Mouse (Mus musculus): ENCODE results near the gene Rrp12. TPM values are rescaled to one million over a fixed set of nuclear protein-coding genes. Genes with fewer than 3 reads are reported as not detected.
A peak's percentile ranks its signal among the peaks of the same experiment; 100 is the strongest.

Gene Rrp12
- polyA plus RNA-seq, 1 experiment from 2014 or later = 19.6 TPM

DNA sequence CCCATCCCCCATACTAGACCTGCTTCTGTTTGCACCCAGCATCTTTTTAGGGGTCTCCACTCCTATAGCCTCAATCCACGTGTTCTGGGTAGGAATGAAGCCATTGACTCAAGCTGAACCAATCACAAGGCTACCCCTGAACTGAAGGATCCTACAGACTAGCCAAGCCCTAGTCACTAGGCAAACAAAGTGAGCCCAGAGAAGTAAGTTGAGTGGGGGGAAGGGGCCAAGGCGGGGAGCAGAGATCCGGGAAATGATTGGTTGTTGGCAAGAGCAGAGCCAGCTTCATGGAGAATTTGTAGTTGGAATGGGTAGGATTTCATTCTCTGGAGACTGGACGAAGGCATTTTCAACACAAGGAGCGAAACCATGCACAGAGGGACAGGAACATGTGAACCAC is 79.1 kb downstream of the Rrp12 start:
- Histone ChIP-seq H3K4me3 (no peak overlapping the region), H3K9ac (no peak overlapping the region), H3K27me3 (0 out of 2 replicates have a peak, but pooled peaks cover 5% of the 10 kb centered on the region), H3K27ac (peak overlapping the region; percentile 33; the same call in 1 of the 2 replicates), H3K4me1 (peaks cover 14% of the 10 kb centered on the region; the same call in 1 of the 2 replicates), H3K9me3 (0 out of 2 replicates have a peak, but pooled peaks cover 2% of the 10 kb centered on the region), H3K4me2 (replicated peaks) (peak overlapping the region; percentile 11; the same call in 1 of the 2 replicates), H3K36me3 (no peaks in the 10 kb centered on the region)
- whole genome bisulfite sequencing = 44% methylated on average over 5 of the region's 5 CpGs
- ATAC-seq (ENCODE audit: low FRiP score, low read depth) = peak; percentile 82

DNA sequence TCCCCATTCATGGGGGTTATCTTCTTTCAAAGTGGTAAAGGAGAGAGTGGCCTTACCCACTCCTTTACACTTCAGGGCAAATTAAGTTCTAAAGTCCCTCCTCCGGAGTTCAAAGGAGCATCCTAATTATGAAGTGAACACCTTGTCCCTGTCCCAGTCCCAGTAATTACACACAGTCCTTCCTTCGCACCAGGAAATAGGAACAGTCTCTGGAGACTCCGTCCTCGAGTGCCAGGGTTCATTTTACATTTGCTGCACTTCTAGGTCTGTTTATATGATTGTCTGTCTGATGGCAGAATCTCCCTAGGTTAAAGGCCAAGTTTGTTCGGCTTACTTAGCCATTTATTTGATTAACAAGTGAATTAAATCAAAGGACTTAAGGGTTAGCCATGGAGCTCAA is 79.6 kb downstream of the Rrp12 start:
- H3K36me3 ChIP-seq = no peaks in the 10 kb centered on the region
- H3K27ac ChIP-seq = no peak overlapping the region
- no peak for ATAC-seq (ENCODE audit: low FRiP score, low read depth)
- no peak overlapping the region for H3K4me3 ChIP-seq
- H3K9me3 ChIP-seq = 0 out of 2 replicates have a peak, but pooled peaks cover 2% of the 10 kb centered on the region
- H3K27me3 ChIP-seq = 0 out of 2 replicates have a peak, but pooled peaks cover 4% of the 10 kb centered on the region
- WGBS = 48% methylated on average over 5 of the region's 5 CpGs
- no peak overlapping the region for H3K4me2 ChIP-seq (replicated peaks)
- H3K9ac ChIP-seq = no peak overlapping the region
- H3K4me1 ChIP-seq = peaks cover 12% of the 10 kb centered on the region; the same call in 1 of the 2 replicates

DNA sequence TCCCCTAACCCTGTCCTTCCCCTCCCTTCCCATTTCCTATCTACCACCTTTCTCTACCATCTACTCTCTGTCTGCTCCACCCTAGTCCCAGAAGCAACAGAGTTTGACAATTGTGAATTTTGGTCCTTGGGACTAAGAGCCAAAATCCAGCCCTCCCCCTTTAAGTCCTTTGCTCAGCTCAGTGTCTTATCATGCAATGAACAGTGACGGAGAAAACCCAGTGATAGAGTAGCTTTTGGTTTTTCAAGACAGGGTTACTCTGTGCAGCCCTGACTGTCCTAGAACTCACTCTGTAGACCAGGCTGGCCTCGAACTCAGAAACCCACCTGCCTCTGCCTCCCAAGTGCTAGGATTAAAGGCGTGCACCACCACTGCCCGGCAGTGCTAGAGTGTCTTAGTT is 82.6 kb downstream of the Rrp12 start:
- Histone ChIP-seq H3K4me1 (peaks cover 10% of the 10 kb centered on the region; the same call in 1 of the 2 replicates), H3K36me3 (no peaks in the 10 kb centered on the region), H3K4me2 (replicated peaks) (no peak overlapping the region), H3K27ac (no peak overlapping the region), H3K9ac (no peak overlapping the region), H3K4me3 (no peak overlapping the region), H3K27me3 (no peaks in the 10 kb centered on the region), H3K9me3 (0 out of 2 replicates have a peak, but pooled peaks cover 2% of the 10 kb centered on the region)
- no peak for ATAC-seq (ENCODE audit: low FRiP score, low read depth)
- WGBS = 86% methylated on average over 4 of the region's 4 CpGs

Other genes with a start within 250 kb of the Rrp12 start
- gene Slit1, start 152.5 kb downstream of the Rrp12 start, polyA plus RNA-seq (2015; fragmentation: Nextera tagmentation; extraction: Ambion mirVana) = 0.29 and 0.32 TPM in 2 replicates
- gene Arhgap19, start 94.1 kb downstream of the Rrp12 start, polyA plus RNA-seq (2015; fragmentation: Nextera tagmentation; extraction: Ambion mirVana) = 21.6 and 23.1 TPM in 2 replicates
- gene Frat1, start 66.2 kb downstream of the Rrp12 start, polyA plus RNA-seq (2015; fragmentation: Nextera tagmentation; extraction: Ambion mirVana) = 6.0 and 6.1 TPM in 2 replicates
- gene Frat2, start 48.0 kb downstream of the Rrp12 start, polyA plus RNA-seq (2015; fragmentation: Nextera tagmentation; extraction: Ambion mirVana) = 2.8 and 3.1 TPM in 2 replicates
- gene Pgam1, start 15.8 kb upstream of the Rrp12 start, polyA plus RNA-seq (2015; fragmentation: Nextera tagmentation; extraction: Ambion mirVana) = 559 and 595 TPM in 2 replicates
- 82.5 and 86.4 TPM in 2 replicates for gene Exosc1, start 37.2 kb upstream of the Rrp12 start, polyA plus RNA-seq (2015; fragmentation: Nextera tagmentation; extraction: Ambion mirVana)
- 98.7 and 99.3 TPM in 2 replicates for gene Zdhhc16, start 37.3 kb upstream of the Rrp12 start, polyA plus RNA-seq (2015; fragmentation: Nextera tagmentation; extraction: Ambion mirVana)
- gene Mms19, start 85.0 kb upstream of the Rrp12 start, polyA plus RNA-seq (2015; fragmentation: Nextera tagmentation; extraction: Ambion mirVana) = 40.1 and 43.9 TPM in 2 replicates
- gene Ubtd1, start 85.6 kb upstream of the Rrp12 start, polyA plus RNA-seq (2015; fragmentation: Nextera tagmentation; extraction: Ambion mirVana) = 23.4 and 23.8 TPM in 2 replicates
- 0.22 and 0.57 TPM in 2 replicates for gene Ankrd2, start 139.8 kb upstream of the Rrp12 start, polyA plus RNA-seq (2015; fragmentation: Nextera tagmentation; extraction: Ambion mirVana)
- 1.6 and 1.7 TPM in 2 replicates for gene Hoga1, start 149.4 kb upstream of the Rrp12 start, polyA plus RNA-seq (2015; fragmentation: Nextera tagmentation; extraction: Ambion mirVana)
- 0.17 TPM in 1 of 2 replicates, not detected in the other for gene 4933411K16Rik, start 156.1 kb upstream of the Rrp12 start, polyA plus RNA-seq (2015; fragmentation: Nextera tagmentation; extraction: Ambion mirVana)
- 32.1 and 34.5 TPM in 2 replicates for gene Morn4, start 190.2 kb upstream of the Rrp12 start, polyA plus RNA-seq (2015; fragmentation: Nextera tagmentation; extraction: Ambion mirVana)
- 29.0 and 29.6 TPM in 2 replicates for gene Pi4k2a, start 194.3 kb upstream of the Rrp12 start, polyA plus RNA-seq (2015; fragmentation: Nextera tagmentation; extraction: Ambion mirVana)
- 28.7 and 33.6 TPM in 2 replicates for gene Avpi1, start 232.9 kb upstream of the Rrp12 start, polyA plus RNA-seq (2015; fragmentation: Nextera tagmentation; extraction: Ambion mirVana)